Mouse (Mus musculus) liver, embryonic 14.5 days (tissue): ENCODE results near the gene Ankrd63.

Experiments
- CTCF ChIP-seq: IDR thresholded peaks from 2 replicates; pipeline ENCODE4 v1.5.1; 2016; ENCODE audit warnings: antibody characterized with exemption, low read depth, control low read depth
- EP300 ChIP-seq: IDR thresholded peaks from 2 replicates; pipeline ENCODE4 v1.6.1; 2016; ENCODE audit warnings: antibody characterized with exemption, low read depth

- no peak for TF ChIP-seq CTCF
- TF ChIP-seq EP300: no peak
These were observed 40.6 kb downstream of the Ankrd63 start, which contains the start of gene Pak6 for GRCm38 (mm10) chr2:118662902-118663803.
